Mouse (Mus musculus): ENCODE data around the gene Vasn. TPM values are rescaled to one million over a fixed set of nuclear protein-coding genes. Genes with fewer than 3 reads are reported as not detected.

Gene Vasn
- polyA plus RNA-seq, 1 experiment from 2014 or later: 14.7 TPM

- Histone ChIP-seq H3K4me1 (replicated peaks) (peaks cover 70% of the 10 kb centered on the region), H3K27ac (peak overlapping the region; percentile 79), H3K9me3 (replicated peaks) (no peaks in the 10 kb centered on the region), H3K4me3 (no peak overlapping the region), H3K9ac (peak overlapping the region; percentile 42), H3K4me2 (peak overlapping the region; percentile 3), H3K27me3 (no peaks in the 10 kb centered on the region), H3K36me3 (peaks cover 5% of the 10 kb centered on the region; the same call in 1 of the 2 replicates)
- 21% methylated on average over 11 of the region's 11 CpGs for WGBS
- 0 out of 2 replicates have a peak, but pooled peaks have one; percentile 2 for ATAC-seq (replicated peaks; ENCODE audit: insufficient number of reproducible peaks, insufficient read depth, low FRiP score, low read depth)
Measured at GRCm38 (mm10) chr16:4655764-4656570, 16.2 kb downstream of the Vasn start.

DNA sequence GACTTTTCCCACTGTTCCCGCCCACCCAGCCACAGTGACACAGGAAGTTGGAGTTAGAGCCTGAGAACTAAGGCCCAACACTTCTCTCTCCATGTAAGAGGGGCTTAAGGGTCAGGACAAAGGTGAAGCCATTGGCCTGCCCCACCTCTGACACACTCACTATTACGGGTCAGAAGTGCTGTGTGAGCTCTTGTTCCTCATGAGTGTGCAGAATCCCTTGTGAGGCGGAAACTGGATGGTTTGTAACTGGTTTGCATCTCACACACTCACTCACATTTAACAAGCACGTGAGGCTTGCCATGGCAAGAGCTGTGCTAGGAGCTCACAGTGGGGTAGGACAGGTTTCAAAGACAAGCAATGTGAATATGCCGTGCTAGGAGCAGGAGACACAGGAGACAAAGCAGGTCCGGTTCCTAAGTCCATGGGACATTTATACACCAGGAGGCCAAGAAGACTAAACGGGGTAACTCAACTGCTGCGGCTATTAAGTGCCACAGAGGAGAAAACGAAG is 16.9 kb downstream of the Vasn start:
- Histone ChIP-seq H3K4me3 (no peak overlapping the region), H3K27ac (peak overlapping the region; percentile 79), H3K4me2 (0 out of 2 replicates have a peak overlapping the region, but pooled peaks have one; percentile 3), H3K4me1 (replicated peaks) (peaks cover 63% of the 10 kb centered on the region), H3K9ac (no peak overlapping the region; the same call in 1 of the 2 replicates), H3K27me3 (no peaks in the 10 kb centered on the region), H3K9me3 (replicated peaks) (no peaks in the 10 kb centered on the region), H3K36me3 (peaks cover 3% of the 10 kb centered on the region)
- 46% methylated on average over 9 of the region's 9 CpGs for WGBS
- no peak for ATAC-seq (replicated peaks; ENCODE audit: insufficient number of reproducible peaks, insufficient read depth, low FRiP score, low read depth)

DNA sequence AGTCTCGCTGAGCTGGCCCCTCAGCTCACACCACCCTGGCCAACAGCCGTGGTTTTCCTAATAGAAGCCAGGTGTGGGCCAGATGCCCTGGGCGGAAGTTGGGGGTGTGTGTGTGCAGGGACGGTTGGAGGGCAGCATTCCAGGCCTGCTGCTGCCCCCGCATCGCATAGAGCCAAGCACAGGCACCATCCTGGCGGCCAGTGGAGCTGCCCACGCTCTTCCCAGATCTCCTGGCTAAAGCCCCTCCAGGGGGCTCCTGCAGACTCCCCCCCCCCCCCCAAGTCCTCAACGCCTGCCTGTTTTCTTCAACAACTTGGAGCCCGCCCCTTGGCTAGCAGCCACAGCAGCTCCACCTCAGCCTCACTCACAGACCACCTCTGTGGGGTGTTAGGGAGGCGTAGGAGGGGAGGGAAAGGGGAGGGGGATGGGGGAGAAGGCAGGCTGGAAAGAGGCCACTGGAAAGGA is 19.1 kb downstream of the Vasn start:
- WGBS: 20% methylated on average over 11 of the region's 11 CpGs
- H3K36me3 ChIP-seq: peaks cover 8% of the 10 kb centered on the region
- peaks cover 47% of the 10 kb centered on the region for H3K4me1 ChIP-seq (replicated peaks)
- H3K9me3 ChIP-seq (replicated peaks): no peaks in the 10 kb centered on the region
- no peak overlapping the region for H3K4me3 ChIP-seq
- ATAC-seq (replicated peaks; ENCODE audit: insufficient number of reproducible peaks, insufficient read depth, low FRiP score, low read depth): peak; percentile 57
- peak overlapping the region; percentile 28; the same call in 1 of the 2 replicates for H3K4me2 ChIP-seq
- H3K9ac ChIP-seq: no peak overlapping the region; the same call in 1 of the 2 replicates
- H3K27ac ChIP-seq: peak overlapping the region; percentile 75
- H3K27me3 ChIP-seq: no peaks in the 10 kb centered on the region

DNA sequence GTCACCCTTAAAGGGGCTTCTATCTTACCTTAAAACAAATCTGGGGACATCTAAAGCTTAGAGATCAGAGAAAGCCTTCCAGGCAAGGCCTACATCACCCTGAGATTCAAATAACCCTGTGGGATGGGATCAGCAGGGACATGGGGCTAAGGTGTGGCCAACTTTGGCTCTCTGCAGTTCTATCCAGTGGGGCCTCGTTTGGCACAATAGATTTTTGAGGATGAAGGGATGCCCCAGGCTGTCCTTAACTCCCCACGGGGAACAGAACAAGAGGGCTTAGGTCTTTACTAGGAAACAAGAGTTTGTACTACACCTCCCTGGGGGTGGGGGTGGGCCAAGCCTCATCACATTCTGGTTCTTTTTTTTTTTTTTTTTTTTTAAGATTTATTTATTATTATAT is 19.6 kb downstream of the Vasn start:
- peaks cover 42% of the 10 kb centered on the region for H3K4me1 ChIP-seq (replicated peaks)

GRCm38 (mm10) chr16:4661605-4662004 is 21.9 kb downstream of the Vasn start:
- ATAC-seq (replicated peaks; ENCODE audit: insufficient number of reproducible peaks, insufficient read depth, low FRiP score, low read depth): no peak
- Histone ChIP-seq H3K4me2 (no peak overlapping the region), H3K4me3 (no peak overlapping the region), H3K4me1 (replicated peaks) (peaks cover 19% of the 10 kb centered on the region), H3K9me3 (replicated peaks) (no peaks in the 10 kb centered on the region), H3K36me3 (peaks cover 14% of the 10 kb centered on the region), H3K27ac (no peak overlapping the region), H3K27me3 (no peaks in the 10 kb centered on the region), H3K9ac (no peak overlapping the region)
- WGBS: 64% methylated on average over 2 of the region's 2 CpGs

More for the DNA sequence above, 19.6 kb downstream of the Vasn start:
- peaks cover 9% of the 10 kb centered on the region for H3K36me3 ChIP-seq
- H3K4me2 ChIP-seq: no peak overlapping the region
- H3K27ac ChIP-seq: peak overlapping the region; percentile 75
- H3K9ac ChIP-seq: no peak overlapping the region; the same call in 1 of the 2 replicates
- no peak for ATAC-seq (replicated peaks; ENCODE audit: insufficient number of reproducible peaks, insufficient read depth, low FRiP score, low read depth)
- WGBS: 34% methylated on average over 2 of the region's 2 CpGs
- H3K9me3 ChIP-seq (replicated peaks): no peaks in the 10 kb centered on the region
- H3K4me3 ChIP-seq: no peak overlapping the region
- no peaks in the 10 kb centered on the region for H3K27me3 ChIP-seq

DNA sequence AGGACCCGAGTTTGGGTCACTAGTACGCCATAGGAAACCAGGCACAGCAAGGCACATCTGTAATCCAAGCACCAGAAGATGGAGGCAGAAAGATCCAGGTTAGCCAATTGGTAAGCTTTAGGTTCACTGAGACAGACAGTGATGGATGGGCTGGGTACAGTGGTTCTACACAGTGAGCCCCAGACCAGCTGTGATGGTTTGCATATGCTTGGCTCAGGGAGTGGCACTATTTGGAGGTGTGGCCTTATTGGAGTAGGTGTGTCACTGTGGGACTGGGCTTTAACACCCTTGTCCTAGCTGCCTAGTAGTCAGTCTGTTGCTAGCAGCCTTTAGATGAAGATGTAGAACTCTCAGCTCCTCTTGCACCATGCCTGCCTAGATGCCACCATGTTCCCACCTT is 24.1 kb downstream of the Vasn start:
- no peak overlapping the region for H3K27ac ChIP-seq
- 82% methylated on average over 2 of the region's 2 CpGs for WGBS
- H3K9ac ChIP-seq: no peak overlapping the region
- no peaks in the 10 kb centered on the region for H3K9me3 ChIP-seq (replicated peaks)
- no peak for ATAC-seq (replicated peaks; ENCODE audit: insufficient number of reproducible peaks, insufficient read depth, low FRiP score, low read depth)
- no peak overlapping the region for H3K4me3 ChIP-seq
- H3K27me3 ChIP-seq: no peaks in the 10 kb centered on the region
- peaks cover 10% of the 10 kb centered on the region for H3K4me1 ChIP-seq (replicated peaks)
- peaks cover 20% of the 10 kb centered on the region for H3K36me3 ChIP-seq
- no peak overlapping the region for H3K4me2 ChIP-seq

GRCm38 (mm10) chr16:4665726-4666125 is 26.0 kb downstream of the Vasn start:
- WGBS: 89% methylated on average over 2 of the region's 2 CpGs
- peaks cover 23% of the 10 kb centered on the region for H3K36me3 ChIP-seq
- ATAC-seq (replicated peaks; ENCODE audit: insufficient number of reproducible peaks, insufficient read depth, low FRiP score, low read depth): no peak
- H3K27me3 ChIP-seq: no peaks in the 10 kb centered on the region
- H3K4me3 ChIP-seq: no peak overlapping the region
- no peak overlapping the region for H3K27ac ChIP-seq
- no peaks in the 10 kb centered on the region for H3K9me3 ChIP-seq (replicated peaks)
- H3K4me1 ChIP-seq (replicated peaks): 0 out of 2 replicates have a peak, but pooled peaks cover 3% of the 10 kb centered on the region
- no peak overlapping the region for H3K9ac ChIP-seq
- no peak overlapping the region for H3K4me2 ChIP-seq

DNA sequence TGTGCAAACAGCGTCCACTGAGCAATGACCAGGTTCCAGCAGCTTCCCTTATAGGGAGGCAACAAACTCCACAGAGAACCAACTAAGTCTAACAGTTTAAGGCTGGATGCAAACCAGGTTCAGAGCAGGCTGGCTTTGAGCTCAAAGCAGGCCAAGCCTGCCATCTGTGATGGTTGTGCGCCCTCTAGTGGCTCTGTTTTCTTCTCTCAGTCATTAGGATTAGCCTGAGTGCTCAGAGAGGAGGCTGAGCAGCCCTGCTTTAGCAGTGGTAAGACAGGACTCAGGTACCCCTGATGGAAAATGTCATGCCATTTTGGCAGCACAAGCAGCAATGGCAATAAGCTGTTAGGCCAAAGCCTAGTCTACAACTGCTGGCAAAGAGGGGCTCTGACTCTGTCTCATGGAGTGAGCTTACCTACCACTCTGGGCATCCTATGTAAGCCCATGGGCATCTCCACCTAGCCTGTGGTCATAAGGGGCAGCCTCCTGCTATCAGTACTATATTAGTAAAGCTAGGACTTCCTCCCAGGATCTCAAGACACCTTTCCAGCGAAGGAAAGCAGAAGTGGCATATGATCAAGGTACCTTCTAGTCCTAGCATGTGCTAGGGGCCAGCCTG is 27.6 kb downstream of the Vasn start:
- WGBS: 24% methylated on average over 3 of the region's 3 CpGs
- Histone ChIP-seq H3K9me3 (replicated peaks) (no peaks in the 10 kb centered on the region), H3K27me3 (no peaks in the 10 kb centered on the region), H3K9ac (no peak overlapping the region), H3K4me2 (no peak overlapping the region), H3K4me3 (no peak overlapping the region), H3K27ac (no peak overlapping the region), H3K36me3 (peaks cover 20% of the 10 kb centered on the region; the same call in 1 of the 2 replicates), H3K4me1 (replicated peaks) (0 out of 2 replicates have a peak, but pooled peaks cover 3% of the 10 kb centered on the region)
- ATAC-seq (replicated peaks; ENCODE audit: insufficient number of reproducible peaks, insufficient read depth, low FRiP score, low read depth): peak; percentile 64

DNA sequence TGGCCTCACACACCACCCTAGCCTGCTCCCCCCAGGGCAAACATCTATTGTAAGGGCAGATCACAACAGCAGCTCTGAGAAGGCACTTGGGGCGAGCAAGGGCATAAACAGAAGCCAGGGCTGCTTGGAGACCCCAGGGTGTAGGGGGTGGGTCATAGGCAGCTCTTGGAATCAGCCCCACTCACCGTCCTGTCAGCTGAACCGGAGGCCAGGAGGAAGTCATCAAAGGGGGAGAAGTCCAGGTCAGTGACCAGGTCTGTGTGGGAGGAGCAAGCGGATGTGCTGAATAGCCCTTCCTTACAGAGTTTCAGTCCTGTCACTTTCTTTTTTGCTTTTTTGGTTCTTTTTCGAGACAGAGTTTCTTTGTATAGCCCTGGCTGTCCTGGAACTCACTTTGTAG is 30.6 kb downstream of the Vasn start:
- H3K36me3 ChIP-seq: peaks cover 25% of the 10 kb centered on the region
- WGBS: 68% methylated on average over 5 of the region's 5 CpGs

DNA sequence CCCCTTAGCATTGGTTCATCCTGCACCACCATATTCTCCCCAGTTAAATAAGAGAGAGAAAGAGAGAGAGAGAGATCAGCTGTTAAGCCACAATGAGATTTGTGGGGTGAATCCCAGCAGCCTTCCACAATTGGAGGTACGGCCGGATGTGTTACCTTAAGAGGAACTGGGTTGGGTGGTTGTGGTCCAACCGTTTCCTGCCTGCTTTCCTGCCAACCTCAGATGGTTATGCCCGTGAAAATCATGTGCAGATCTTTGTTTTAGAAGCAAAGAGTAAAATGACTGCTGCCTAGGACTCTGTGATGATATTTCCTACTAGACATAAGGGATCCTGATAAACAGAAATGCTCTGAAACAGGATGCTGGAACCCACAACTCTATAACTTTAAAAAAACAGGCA is 34.4 kb downstream of the Vasn start:
- H3K27me3 ChIP-seq: no peaks in the 10 kb centered on the region
- H3K4me3 ChIP-seq: no peak overlapping the region
- 77% methylated on average over 4 of the region's 4 CpGs for WGBS
- H3K4me2 ChIP-seq: no peak overlapping the region
- H3K4me1 ChIP-seq (replicated peaks): peaks cover 14% of the 10 kb centered on the region
- H3K9me3 ChIP-seq (replicated peaks): no peaks in the 10 kb centered on the region
- H3K9ac ChIP-seq: no peak overlapping the region
- H3K27ac ChIP-seq: no peak overlapping the region
- no peak for ATAC-seq (replicated peaks; ENCODE audit: insufficient number of reproducible peaks, insufficient read depth, low FRiP score, low read depth)
- peaks cover 27% of the 10 kb centered on the region for H3K36me3 ChIP-seq

More for the DNA sequence above, 30.6 kb downstream of the Vasn start:
- no peak for ATAC-seq (replicated peaks; ENCODE audit: insufficient number of reproducible peaks, insufficient read depth, low FRiP score, low read depth)
- no peak overlapping the region for H3K4me2 ChIP-seq
- H3K9me3 ChIP-seq (replicated peaks): no peaks in the 10 kb centered on the region
- no peaks in the 10 kb centered on the region for H3K27me3 ChIP-seq
- no peaks in the 10 kb centered on the region for H3K4me1 ChIP-seq (replicated peaks)
- H3K9ac ChIP-seq: no peak overlapping the region
- H3K27ac ChIP-seq: no peak overlapping the region
- H3K4me3 ChIP-seq: no peak overlapping the region

GRCm38 (mm10) chr16:4676836-4677235 is 37.1 kb downstream of the Vasn start:
- Histone ChIP-seq H3K4me1 (replicated peaks) (peaks cover 15% of the 10 kb centered on the region), H3K27me3 (no peaks in the 10 kb centered on the region), H3K27ac (no peak overlapping the region), H3K4me2 (no peak overlapping the region), H3K36me3 (peaks cover 25% of the 10 kb centered on the region), H3K4me3 (no peak overlapping the region), H3K9me3 (replicated peaks) (no peaks in the 10 kb centered on the region), H3K9ac (no peak overlapping the region)
- WGBS: 89% methylated on average over 5 of the region's 5 CpGs
- no peak for ATAC-seq (replicated peaks; ENCODE audit: insufficient number of reproducible peaks, insufficient read depth, low FRiP score, low read depth)
